Mouse (Mus musculus): ENCODE results near the gene Zbtb21. TPM values are rescaled to one million over a fixed set of nuclear protein-coding genes. Genes with fewer than 3 reads are reported as not detected.
"Not testable (repeated sequence)": the region's sequence is repeated elsewhere in the genome, so short reads cannot be mapped to it uniquely, and the experiment has no call there.

The Zbtb21 gene
- polyA plus RNA-seq (2012; ENCODE audit: insufficient read depth, insufficient read length, missing spikeins), result 13.8 and 16.2 TPM in 2 replicates

- H3K4me3 ChIP-seq (ENCODE audit: insufficient read depth, low read length), result peak within 1 kb of the TSS; percentile 84
- peak within 1 kb of the TSS; percentile 81 for H3K27ac ChIP-seq (ENCODE audit: insufficient read depth, low read depth, low read length)
- H3K4me1 ChIP-seq (ENCODE audit: control insufficient read depth, insufficient read depth, low read length), result peaks cover 11% of the 10 kb centered on the region
- TF ChIP-seq POLR2A (IDR thresholded peaks at IDR 0.05; ENCODE audit: borderline replicate concordance, low read depth, low read length), result no peak
- no peak for TF ChIP-seq CTCF (IDR thresholded peaks at IDR 0.05; ENCODE audit: low read depth, low read length)
Measured at GRCm38 (mm10) chr16:97962151-97962948, at the start of gene Zbtb21, which contains the start of gene C2cd2. Zbtb21 (minus strand) TSS chr16:97962622. C2cd2 (minus strand) TSS chr16:97962598.

DNA sequence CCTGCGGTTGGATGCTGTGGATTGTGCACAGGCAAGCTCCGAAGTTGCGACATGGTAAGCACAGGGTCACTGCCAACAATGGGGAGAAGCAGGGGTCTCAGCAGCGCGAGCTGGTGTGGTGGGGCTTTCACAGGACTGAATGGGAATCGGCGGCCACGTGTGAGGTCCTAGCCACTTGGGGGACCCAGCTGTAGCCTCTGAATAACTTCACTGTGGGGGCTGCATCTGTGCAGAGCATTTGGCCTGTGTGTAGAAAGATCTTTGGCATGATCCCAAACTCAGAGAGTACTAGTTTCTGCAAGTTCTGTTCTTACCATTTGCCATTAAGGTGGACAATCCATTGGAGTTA lies 34.9 kb upstream of the Zbtb21 start:
- H3K27ac ChIP-seq (ENCODE audit: insufficient read depth, low read depth, low read length), result peak overlapping the region; percentile 41
- peak overlapping the region; percentile 67 for H3K4me3 ChIP-seq (ENCODE audit: insufficient read depth, low read length)
- H3K4me1 ChIP-seq (ENCODE audit: control insufficient read depth, insufficient read depth, low read length), result peaks cover 13% of the 10 kb centered on the region

DNA sequence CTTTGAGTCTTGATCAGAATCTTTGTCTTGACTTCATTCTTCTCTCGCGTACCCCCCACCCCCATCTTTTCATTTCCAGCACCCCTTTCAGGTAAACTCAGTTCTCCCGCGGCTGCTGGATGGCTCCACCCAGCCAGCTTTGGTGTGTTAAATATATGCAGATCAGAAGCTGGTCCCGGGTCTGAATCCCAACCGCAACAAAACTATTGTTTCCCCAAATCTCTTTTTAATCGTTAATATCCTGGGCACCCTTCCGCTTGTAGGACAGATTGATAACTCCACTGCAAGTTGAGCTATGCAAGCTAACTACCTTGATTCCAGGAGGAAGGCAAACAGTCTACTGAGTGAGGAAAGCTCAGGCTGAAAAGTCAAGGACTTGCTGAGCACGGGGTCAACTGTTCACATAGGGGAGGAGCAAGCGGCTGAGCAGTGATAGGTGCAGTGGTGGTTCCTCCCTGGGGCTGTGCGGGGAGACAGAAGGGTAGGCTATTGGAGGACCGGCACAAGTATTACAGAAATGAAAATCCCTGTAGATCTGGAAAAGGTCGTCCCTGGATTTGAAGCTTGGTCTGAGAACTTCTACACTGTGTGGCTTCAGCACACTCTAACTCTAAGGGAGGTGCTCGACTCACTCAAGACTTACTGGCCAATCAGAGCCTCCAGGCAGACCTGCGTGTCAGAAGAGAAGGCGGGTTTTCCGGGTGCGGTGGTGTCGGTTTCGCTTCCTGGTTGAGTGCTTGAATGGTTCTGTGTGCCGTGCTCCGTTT lies 34.4 kb upstream of the Zbtb21 start, which contains the start of gene B230307C23Rik:
Gene B230307C23Rik (plus strand): TSS at position 700 of the 767 bp plus-strand sequence.
- TF ChIP-seq CTCF (IDR thresholded peaks at IDR 0.05; ENCODE audit: low read depth, low read length) (no peak), POLR2A (IDR thresholded peaks at IDR 0.05; ENCODE audit: borderline replicate concordance, low read depth, low read length) (no peak)
- peaks cover 16% of the 10 kb centered on the region for H3K4me1 ChIP-seq (ENCODE audit: control insufficient read depth, insufficient read depth, low read length)
- H3K27ac ChIP-seq (ENCODE audit: insufficient read depth, low read depth, low read length), result peak within 1 kb of the TSS; percentile 95
- H3K4me3 ChIP-seq (ENCODE audit: insufficient read depth, low read length), result peak within 1 kb of the TSS; percentile 67

DNA sequence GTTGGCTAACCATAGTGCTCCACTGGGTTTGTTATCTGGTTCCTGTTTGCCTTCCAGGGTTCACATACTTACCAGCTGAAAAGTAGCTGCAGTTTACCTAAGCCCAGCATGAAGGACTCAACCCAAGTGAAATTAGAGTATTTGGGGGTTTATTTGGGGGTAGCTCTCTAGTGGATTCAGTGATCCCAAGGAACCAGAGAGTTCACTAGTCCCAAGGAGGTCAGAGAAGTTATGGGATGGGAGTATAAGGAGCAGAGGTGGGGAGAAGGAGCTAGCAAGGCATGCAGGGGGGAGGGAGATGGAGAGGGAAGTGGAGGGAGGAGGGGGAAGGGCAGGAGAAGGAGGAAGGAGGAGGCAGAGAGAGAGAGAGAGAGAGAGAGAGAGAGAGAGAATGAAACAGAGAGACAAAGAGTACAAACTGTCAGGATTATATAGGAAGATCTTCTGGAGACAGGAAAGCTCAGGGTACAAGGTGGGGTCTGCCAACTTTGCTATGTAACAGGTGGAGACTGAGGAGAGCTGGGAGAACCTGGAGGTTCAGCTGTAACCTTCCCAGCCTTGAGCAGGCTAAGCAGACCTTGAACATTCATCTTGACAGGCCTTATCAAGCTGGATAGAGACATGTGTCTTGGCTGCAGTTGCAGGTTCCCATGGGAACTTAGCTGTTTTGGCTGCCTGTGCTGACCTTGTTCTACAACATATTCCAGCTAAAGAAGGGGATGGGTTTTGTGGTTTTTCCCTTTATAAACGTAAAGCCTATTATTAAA lies 33.6 kb upstream of the Zbtb21 start:
- peak overlapping the region; percentile 95 for H3K27ac ChIP-seq (ENCODE audit: insufficient read depth, low read depth, low read length)
- H3K4me1 ChIP-seq (ENCODE audit: control insufficient read depth, insufficient read depth, low read length), result peaks cover 16% of the 10 kb centered on the region
- H3K4me3 ChIP-seq (ENCODE audit: insufficient read depth, low read length), result peak overlapping the region; percentile 67
- TF ChIP-seq POLR2A (IDR thresholded peaks at IDR 0.05; ENCODE audit: borderline replicate concordance, low read depth, low read length), result no peak
- TF ChIP-seq CTCF (IDR thresholded peaks at IDR 0.05; ENCODE audit: low read depth, low read length), result no peak

DNA sequence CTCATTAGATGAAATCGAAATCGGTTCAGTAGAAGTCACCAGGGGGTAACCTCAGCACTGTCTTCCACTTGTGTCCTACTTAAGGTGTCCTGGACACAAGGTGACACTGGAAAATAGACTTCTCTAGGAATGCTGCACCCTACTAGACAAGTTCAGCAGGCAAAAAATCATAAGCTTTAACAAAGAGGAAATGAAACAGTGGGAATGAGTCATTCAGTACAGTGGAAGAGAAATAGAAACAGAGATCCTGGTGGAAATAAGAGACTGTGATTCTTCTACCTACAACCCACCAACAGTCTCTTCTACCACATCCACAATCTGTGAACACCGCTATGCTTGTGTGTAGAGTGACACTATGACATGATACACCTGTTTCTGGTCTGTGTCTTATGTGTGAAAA lies 30.1 kb upstream of the Zbtb21 start:
- peaks cover 16% of the 10 kb centered on the region for H3K4me1 ChIP-seq (ENCODE audit: control insufficient read depth, insufficient read depth, low read length)
- not testable (repeated sequence) for H3K27ac ChIP-seq (ENCODE audit: insufficient read depth, low read depth, low read length); H3K4me3 ChIP-seq (ENCODE audit: insufficient read depth, low read length)

DNA sequence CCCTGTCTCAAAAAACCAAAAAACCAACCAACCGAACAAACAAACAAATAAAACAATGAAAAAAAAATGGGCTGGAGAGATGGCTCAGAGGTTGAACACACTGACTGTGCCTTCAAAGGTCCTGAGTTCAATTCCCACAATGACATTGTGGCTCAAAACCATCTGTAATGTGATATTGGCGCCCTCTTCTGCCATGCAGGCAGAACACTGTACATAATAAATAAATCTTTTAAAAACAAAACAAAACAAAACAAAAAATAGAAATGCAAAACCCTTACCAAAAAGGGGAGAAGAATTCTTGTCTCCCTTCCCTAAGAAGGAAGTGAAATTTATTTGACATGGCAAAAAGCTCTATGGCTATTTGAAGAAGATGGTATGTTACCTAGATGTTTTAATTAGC lies 29.1 kb upstream of the Zbtb21 start:
- peaks cover 16% of the 10 kb centered on the region for H3K4me1 ChIP-seq (ENCODE audit: control insufficient read depth, insufficient read depth, low read length)
- H3K4me3 ChIP-seq (ENCODE audit: insufficient read depth, low read length), result no peak overlapping the region
- H3K27ac ChIP-seq (ENCODE audit: insufficient read depth, low read depth, low read length), result no peak overlapping the region
- TF ChIP-seq POLR2A (IDR thresholded peaks at IDR 0.05; ENCODE audit: borderline replicate concordance, low read depth, low read length) (no peak), CTCF (IDR thresholded peaks at IDR 0.05; ENCODE audit: low read depth, low read length) (no peak)

GRCm38 (mm10) chr16:97984589-97984988 lies 22.2 kb upstream of the Zbtb21 start:
- no peaks in the 10 kb centered on the region for H3K4me1 ChIP-seq (ENCODE audit: control insufficient read depth, insufficient read depth, low read length)
- TF ChIP-seq POLR2A (IDR thresholded peaks at IDR 0.05; ENCODE audit: borderline replicate concordance, low read depth, low read length) (no peak), CTCF (IDR thresholded peaks at IDR 0.05; ENCODE audit: low read depth, low read length) (no peak)
- no peak overlapping the region for H3K4me3 ChIP-seq (ENCODE audit: insufficient read depth, low read length)
- no peak overlapping the region for H3K27ac ChIP-seq (ENCODE audit: insufficient read depth, low read depth, low read length)

DNA sequence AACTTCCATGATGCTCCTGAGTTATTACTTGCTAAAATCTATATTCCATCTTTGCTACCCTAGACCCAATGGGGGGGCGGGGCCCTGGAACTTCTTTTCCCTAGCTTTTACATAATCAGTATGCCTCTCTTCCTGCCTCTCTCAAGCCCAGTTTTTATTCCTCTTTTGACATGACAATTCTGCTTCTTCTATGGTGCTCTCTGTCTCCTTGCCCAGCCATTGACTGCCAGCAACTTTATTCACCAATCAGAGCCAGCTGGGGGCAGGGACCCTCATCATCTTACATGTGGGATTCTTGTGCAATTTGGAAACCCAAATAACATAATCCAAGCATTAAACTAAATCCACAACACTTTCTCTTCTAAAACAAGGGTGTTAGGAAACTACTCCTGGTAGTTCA lies 18.9 kb upstream of the Zbtb21 start:
- H3K4me3 ChIP-seq (ENCODE audit: insufficient read depth, low read length), result no peak overlapping the region
- TF ChIP-seq CTCF (IDR thresholded peaks at IDR 0.05; ENCODE audit: low read depth, low read length) (no peak), POLR2A (IDR thresholded peaks at IDR 0.05; ENCODE audit: borderline replicate concordance, low read depth, low read length) (no peak)
- no peaks in the 10 kb centered on the region; the same call in 1 of the 2 replicates for H3K4me1 ChIP-seq (ENCODE audit: control insufficient read depth, insufficient read depth, low read length)
- no peak overlapping the region for H3K27ac ChIP-seq (ENCODE audit: insufficient read depth, low read depth, low read length)

DNA sequence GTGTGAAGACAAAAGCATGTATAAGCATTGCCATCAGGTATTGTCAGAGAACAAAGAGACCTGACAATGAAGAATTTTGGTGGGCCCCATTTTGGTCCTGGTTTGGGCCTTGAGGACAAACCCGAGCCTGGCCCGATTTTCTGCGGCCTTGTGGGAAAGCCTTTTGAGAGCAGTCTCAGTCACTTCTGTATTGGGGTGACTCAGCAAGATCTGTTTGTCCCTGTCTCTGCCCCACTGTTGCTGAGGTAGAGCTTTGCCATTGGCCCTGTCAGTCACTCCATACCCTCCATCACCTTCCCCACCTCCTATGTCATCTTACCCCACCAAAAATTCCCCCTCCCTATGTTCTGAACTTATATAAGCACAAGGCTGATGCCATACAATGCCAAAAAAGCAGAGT lies 15.3 kb upstream of the Zbtb21 start:
- TF ChIP-seq CTCF (IDR thresholded peaks at IDR 0.05; ENCODE audit: low read depth, low read length), result no peak
- TF ChIP-seq POLR2A (IDR thresholded peaks at IDR 0.05; ENCODE audit: borderline replicate concordance, low read depth, low read length), result no peak
- Histone ChIP-seq H3K27ac (ENCODE audit: insufficient read depth, low read depth, low read length) (no peak overlapping the region), H3K4me1 (ENCODE audit: control insufficient read depth, insufficient read depth, low read length) (no peaks in the 10 kb centered on the region; the same call in 1 of the 2 replicates), H3K4me3 (ENCODE audit: insufficient read depth, low read length) (no peak overlapping the region)

All from bone marrow macrophage, adult 2 months (primary cell).